Comparison of ENCODE assay signal across 8 mouse cellular contexts in the genomic region with DNA sequence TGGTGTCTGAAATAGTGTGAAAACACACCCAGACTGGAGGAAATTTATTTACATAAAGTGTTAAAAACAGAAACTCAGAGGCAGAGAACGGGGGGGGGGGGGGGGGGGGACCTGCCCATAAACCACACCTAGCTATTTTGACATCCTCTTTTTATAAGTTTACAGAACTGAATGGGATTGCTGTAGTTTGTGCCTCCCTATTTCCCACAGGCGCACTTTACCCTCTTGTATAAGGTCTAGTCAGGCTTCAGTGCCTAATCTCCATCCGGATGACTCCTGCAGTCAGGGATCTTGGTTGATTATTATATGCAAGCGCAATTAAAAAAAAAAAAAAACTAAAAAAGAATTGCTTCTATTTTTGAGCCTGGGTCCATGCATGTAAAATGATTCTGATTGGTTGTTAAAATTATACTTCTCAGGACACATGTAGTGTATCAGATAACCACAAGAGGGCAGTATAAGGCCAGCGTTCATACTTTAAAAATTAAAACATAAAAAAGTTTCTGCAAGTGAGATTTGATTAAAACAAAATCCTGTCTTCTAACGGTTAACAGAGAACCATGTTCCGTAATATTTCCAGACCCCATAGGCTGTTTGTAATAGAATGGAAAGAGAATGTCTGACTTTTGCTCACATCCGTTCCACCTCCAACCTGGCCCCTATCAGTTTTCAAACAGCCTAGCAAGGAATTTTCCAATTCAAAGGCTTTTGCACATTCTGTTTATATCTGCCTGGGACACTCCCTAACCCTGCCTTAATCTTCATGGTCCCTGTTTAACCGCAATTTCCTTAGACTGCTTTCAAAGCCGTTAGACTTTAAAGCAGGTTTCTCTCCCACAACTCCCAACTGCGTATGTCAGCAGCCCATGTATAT.
DNase-seq lines count a peak whose midpoint lies in the region; ATAC-seq and TF ChIP-seq lines count a peak whose summit lies in the region.

No protein-coding gene starts in this region.

- intact Hi-C loops in heart, postnatal 25 days (cut with DNase I): loop anchor here (10.0 kb wide), 1 partner anchor 1552 kb away; no protein-coding TSS in a partner anchor

- H3K27ac ChIP-seq in heart, embryonic 15.5 days: no peak overlapping the region
- no peak overlapping the region for H3K27ac ChIP-seq in limb, embryonic 15.5 days
- no peak overlapping the region for H3K27ac ChIP-seq in stomach, postnatal 0 days (replicated peaks)

- no peak for DNase-seq in heart, postnatal 25 days (ENCODE audit: low spot score)
- DNase-seq in embryo, embryonic 10 days (ENCODE audit: low spot score): peak; percentile 34
- no peak for DNase-seq in stomach, postnatal 0 days (ENCODE audit: low spot score)
- no peak for DNase-seq in frontal cortex, postnatal 14 days (ENCODE audit: low spot score in 2 of 2)
- DNase-seq in adrenal gland, postnatal 14 days: no peak

- TF ChIP-seq CTCF in stomach, postnatal 0 days (IDR thresholded peaks at IDR 0.05; ENCODE audit: low read depth): peak; percentile 77

- no peak for TF ChIP-seq EP300 in stomach, postnatal 0 days (optimal IDR thresholded peaks at IDR 0.05)

- peak overlapping the region; percentile 24 for H3K4me2 ChIP-seq in heart, embryonic 15.5 days
- H3K4me2 ChIP-seq in limb, embryonic 15.5 days: peak overlapping the region; percentile 15; the same call in 1 of the 2 replicates
- peak overlapping the region; percentile 14; the same call in 1 of the 2 replicates for H3K4me2 ChIP-seq in stomach, postnatal 0 days (replicated peaks; ENCODE audit: low read depth)

- ATAC-seq in heart, embryonic 15.5 days (replicated peaks; ENCODE audit: insufficient number of reproducible peaks, insufficient read depth, low FRiP score, low read depth): no peak
- ATAC-seq in CD4-positive, CD25-positive, alpha-beta regulatory T cell, adult 4 months: peak; percentile 70
- ATAC-seq in limb, embryonic 15.5 days (ENCODE audit: insufficient number of reproducible peaks, low FRiP score, low TSS enrichment, low read depth): no peak
- ATAC-seq in stomach, postnatal 0 days (ENCODE audit: low FRiP score, low TSS enrichment): no peak

- H3K36me3 ChIP-seq in heart, embryonic 15.5 days: no peaks in the 10 kb centered on the region
- no peaks in the 10 kb centered on the region for H3K36me3 ChIP-seq in limb, embryonic 15.5 days
- H3K36me3 ChIP-seq in stomach, postnatal 0 days (ENCODE audit: control insufficient read depth, insufficient read depth, low read length): no peaks in the 10 kb centered on the region

- H3K4me1 ChIP-seq in heart, embryonic 15.5 days (replicated peaks): no peaks in the 10 kb centered on the region
- no peaks in the 10 kb centered on the region; the same call in 1 of the 2 replicates for H3K4me1 ChIP-seq in limb, embryonic 15.5 days
- H3K4me1 ChIP-seq in stomach, postnatal 0 days (replicated peaks; ENCODE audit: control insufficient read depth, insufficient read depth): no peaks in the 10 kb centered on the region

- no peaks in the 10 kb centered on the region for H3K9me3 ChIP-seq in heart, embryonic 15.5 days (replicated peaks)
- no peaks in the 10 kb centered on the region for H3K9me3 ChIP-seq in limb, embryonic 15.5 days
- H3K9me3 ChIP-seq in stomach, postnatal 0 days (ENCODE audit: control insufficient read depth, low read length): no peaks in the 10 kb centered on the region

- no peaks in the 10 kb centered on the region for H3K27me3 ChIP-seq in heart, embryonic 15.5 days
- no peaks in the 10 kb centered on the region for H3K27me3 ChIP-seq in limb, embryonic 15.5 days
- no peaks in the 10 kb centered on the region for H3K27me3 ChIP-seq in stomach, postnatal 0 days (ENCODE audit: control insufficient read depth, insufficient read depth, low read length)

- no peak overlapping the region for H3K9ac ChIP-seq in heart, embryonic 15.5 days
- H3K9ac ChIP-seq in limb, embryonic 15.5 days: no peak overlapping the region
- no peak overlapping the region for H3K9ac ChIP-seq in stomach, postnatal 0 days (ENCODE audit: low read length)

- 43% methylated on average over 11 of the region's 11 CpGs for WGBS in heart, embryonic 15.5 days
- WGBS in limb, embryonic 15.5 days: 32% methylated on average over 11 of the region's 11 CpGs
- 26% methylated on average over 11 of the region's 11 CpGs for WGBS in stomach, postnatal 0 days

- no peak overlapping the region for H3K4me3 ChIP-seq in heart, embryonic 15.5 days
- no peak overlapping the region; the same call in 1 of the 2 replicates for H3K4me3 ChIP-seq in limb, embryonic 15.5 days
- H3K4me3 ChIP-seq in stomach, postnatal 0 days (ENCODE audit: low read depth, low read length): no peak overlapping the region
